ENCODE assay signal across 8 mouse cellular contexts in the genomic region with DNA sequence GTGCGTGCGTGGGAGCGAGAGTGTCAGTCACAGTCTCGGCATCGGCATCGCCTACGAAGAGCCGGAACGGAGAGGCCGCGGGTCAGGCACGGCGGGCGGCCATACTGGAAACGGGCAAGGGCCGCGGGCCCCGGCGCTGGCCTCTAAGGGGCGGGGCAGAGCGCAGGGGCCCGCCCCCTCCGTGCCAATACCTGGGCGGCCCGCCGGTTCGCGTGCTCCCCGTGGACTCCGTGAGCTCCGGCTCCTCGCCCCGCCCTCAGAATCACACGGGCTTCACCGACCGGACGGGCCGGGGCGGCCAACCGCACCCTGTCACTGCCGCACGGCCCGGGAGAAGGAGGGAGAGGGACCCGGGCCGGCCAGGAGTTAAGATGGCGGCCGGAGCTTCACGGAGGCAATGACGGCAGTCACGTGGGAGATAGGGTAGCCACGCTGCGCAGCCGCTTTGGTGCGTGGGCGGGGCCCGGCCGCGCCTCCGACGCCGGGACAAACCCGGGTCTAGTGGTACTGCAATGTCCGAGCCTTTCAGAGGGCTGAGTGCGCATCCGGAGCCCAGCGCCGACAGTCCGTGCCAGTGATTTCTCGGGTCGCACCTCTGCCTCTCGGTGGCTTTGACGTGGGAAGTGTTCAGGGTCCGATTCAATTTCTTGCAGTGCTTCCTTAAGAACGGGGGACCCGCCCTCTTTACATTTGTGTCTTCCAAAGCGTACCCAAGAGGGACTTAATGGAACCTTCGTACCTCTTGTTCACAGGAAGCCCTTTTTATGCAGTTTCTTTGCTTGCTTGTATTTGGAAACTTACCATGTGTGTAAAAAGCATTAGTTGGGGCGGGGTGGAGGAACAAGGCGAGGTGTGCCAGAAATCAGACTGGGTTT. TPM values are rescaled to one million over a fixed set of nuclear protein-coding genes. Genes with fewer than 3 reads are reported as not detected.
A peak's percentile ranks its signal among the peaks of the same experiment; 100 is the strongest.
DNase-seq lines count a peak whose midpoint lies in the region; ATAC-seq and TF ChIP-seq lines count a peak whose summit lies in the region.

No protein-coding gene starts in this region.

- H3K9me3 ChIP-seq in embryonic facial prominence, embryonic 13.5 days, result no peaks in the 10 kb centered on the region
- H3K9me3 ChIP-seq in limb, embryonic 13.5 days, result no peaks in the 10 kb centered on the region
- H3K9me3 ChIP-seq in midbrain, embryonic 16.5 days (replicated peaks; ENCODE audit: control insufficient read depth, low read length, poor library complexity, severe bottlenecking), result no peaks in the 10 kb centered on the region

- TF ChIP-seq EP300 in heart, adult 2 months (IDR thresholded peaks at IDR 0.05; ENCODE audit: insufficient read depth, low read depth, low read length), result no peak

- H3K79me2 ChIP-seq in heart, adult 2 months (replicated peaks; ENCODE audit: control insufficient read depth, insufficient read depth, low read length), result peaks cover 2% of the 10 kb centered on the region

- peak overlapping the region; percentile 77 for H3K4me2 ChIP-seq in embryonic facial prominence, embryonic 13.5 days
- peak overlapping the region; percentile 81 for H3K4me2 ChIP-seq in limb, embryonic 13.5 days (replicated peaks)
- peak overlapping the region; percentile 63 for H3K4me2 ChIP-seq in midbrain, embryonic 16.5 days (ENCODE audit: low read length)

- TF ChIP-seq POLR2A in heart, adult 2 months (IDR thresholded peaks at IDR 0.05; ENCODE audit: insufficient read depth, low read depth, low read length), result peak; percentile 95

- peak; percentile 20 for TF ChIP-seq CTCF in heart, adult 2 months (IDR thresholded peaks at IDR 0.05)

- H3K36me3 ChIP-seq in embryonic facial prominence, embryonic 13.5 days, result no peaks in the 10 kb centered on the region
- H3K36me3 ChIP-seq in heart, adult 2 months (ENCODE audit: control insufficient read depth, insufficient read depth, low read length), result peaks cover 15% of the 10 kb centered on the region
- no peaks in the 10 kb centered on the region for H3K36me3 ChIP-seq in limb, embryonic 13.5 days
- no peaks in the 10 kb centered on the region for H3K36me3 ChIP-seq in midbrain, embryonic 16.5 days (ENCODE audit: control insufficient read depth, insufficient read depth, low read length)

- intact Hi-C loops in heart, adult 2 months (cut with DNase I), result loop anchor here (2.0 to 5.0 kb wide), 6 partner anchors 19 to 598 kb away; no protein-coding TSS in a partner anchor

- under 1% methylated on average over 76 of the region's 79 CpGs for WGBS in embryonic facial prominence, embryonic 13.5 days
- WGBS in heart, adult 2 months, result under 1% methylated on average over 79 of the region's 79 CpGs
- WGBS in limb, embryonic 13.5 days, result under 1% methylated on average over 79 of the region's 79 CpGs
- WGBS in midbrain, embryonic 16.5 days, result under 1% methylated on average over 72 of the region's 79 CpGs

- peak; percentile 97 for DNase-seq in 3134 (ENCODE audit: extremely low read depth, insufficient read length, low spot score)
- peak; percentile 95 to 97 for DNase-seq in adrenal gland, postnatal 36 days
- DNase-seq in heart, adult 2 months, result peak; percentile 93 to 95
- DNase-seq in kidney, adult 8-10 months, result peak; percentile 91 to 92
- DNase-seq in spleen, postnatal 10 days (ENCODE audit: low spot score in 2 of 2), result peak; percentile 91 to 94

- H3K4me1 ChIP-seq in embryonic facial prominence, embryonic 13.5 days, result peaks cover 32% of the 10 kb centered on the region
- H3K4me1 ChIP-seq in heart, adult 2 months (ENCODE audit: control insufficient read depth, insufficient read depth, low read length), result peaks cover 3% of the 10 kb centered on the region
- H3K4me1 ChIP-seq in limb, embryonic 13.5 days, result peaks cover 24% of the 10 kb centered on the region
- peaks cover 33% of the 10 kb centered on the region for H3K4me1 ChIP-seq in midbrain, embryonic 16.5 days (ENCODE audit: control insufficient read depth, insufficient read depth, low read length)

- ATAC-seq in embryonic facial prominence, embryonic 13.5 days (ENCODE audit: insufficient number of reproducible peaks, insufficient read depth, low FRiP score, low TSS enrichment, low read depth), result peak; percentile 98
- peak; percentile 97 for ATAC-seq in limb, embryonic 13.5 days (ENCODE audit: low FRiP score, low read depth)
- ATAC-seq in midbrain, embryonic 16.5 days, result peak; percentile 97

- H3K27me3 ChIP-seq in embryonic facial prominence, embryonic 13.5 days, result no peaks in the 10 kb centered on the region
- no peaks in the 10 kb centered on the region for H3K27me3 ChIP-seq in heart, adult 2 months (ENCODE audit: control insufficient read depth, insufficient read depth, low read length)
- H3K27me3 ChIP-seq in limb, embryonic 13.5 days, result no peaks in the 10 kb centered on the region
- no peaks in the 10 kb centered on the region for H3K27me3 ChIP-seq in midbrain, embryonic 16.5 days (ENCODE audit: control insufficient read depth, insufficient read depth, low read depth, low read length)

- H3K27ac ChIP-seq in embryonic facial prominence, embryonic 13.5 days, result peak overlapping the region; percentile 92
- H3K27ac ChIP-seq in heart, adult 2 months, result peak overlapping the region; percentile 99
- peak overlapping the region; percentile 88 for H3K27ac ChIP-seq in limb, embryonic 13.5 days
- H3K27ac ChIP-seq in midbrain, embryonic 16.5 days (ENCODE audit: low read length), result peak overlapping the region; percentile 92

- peak overlapping the region; percentile 99 for H3K9ac ChIP-seq in embryonic facial prominence, embryonic 13.5 days
- H3K9ac ChIP-seq in heart, adult 2 months (ENCODE audit: low read depth, low read length), result peak overlapping the region; percentile 98
- peak overlapping the region; percentile 98 for H3K9ac ChIP-seq in limb, embryonic 13.5 days
- H3K9ac ChIP-seq in midbrain, embryonic 16.5 days (ENCODE audit: low read depth, low read length), result peak overlapping the region; percentile 97

- peak overlapping the region; percentile 98 for H3K4me3 ChIP-seq in embryonic facial prominence, embryonic 13.5 days
- peak overlapping the region; percentile 99 for H3K4me3 ChIP-seq in heart, adult 2 months
- H3K4me3 ChIP-seq in limb, embryonic 13.5 days, result peak overlapping the region; percentile 95
- H3K4me3 ChIP-seq in midbrain, embryonic 16.5 days (ENCODE audit: low read depth, low read length), result peak overlapping the region; percentile 96

RNA-seq across cellular contexts. Expression of a gene that starts 3.7 kb away (rescaled TPM):
- total RNA-seq in adrenal gland, postnatal 36 days (2021), result 10 to 100 TPM; 40.1 to 46.7 TPM
- polyA plus RNA-seq in embryonic facial prominence, embryonic 13.5 days (2015; fragmentation: Nextera tagmentation; extraction: Ambion mirVana), result 15.8 and 17.8 TPM in 2 replicates
- total RNA-seq in heart, adult 2 months (2021), result 10 to 100 TPM; 28.1 to 30.0 TPM
- polyA plus RNA-seq in heart, adult 2 months (2012; rRNA removed), result 13.0 and 17.0 TPM in 2 replicates
- 12.5 and 13.4 TPM in 2 replicates for polyA plus RNA-seq in limb, embryonic 13.5 days (2015; fragmentation: Nextera tagmentation; extraction: Ambion mirVana)
- 13.8 and 14.0 TPM in 2 replicates for polyA plus RNA-seq in midbrain, embryonic 16.5 days (2015; fragmentation: Nextera tagmentation; extraction: Ambion mirVana)

Comparison
In these comparisons a context has a peak if more than half of its experiments do, and no peak if none do; other contexts are left out.
1. Peak in every context shown above with its lines: DNase-seq, ATAC-seq, H3K4me3 ChIP-seq and H3K27ac ChIP-seq.